In the genomic region with DNA sequence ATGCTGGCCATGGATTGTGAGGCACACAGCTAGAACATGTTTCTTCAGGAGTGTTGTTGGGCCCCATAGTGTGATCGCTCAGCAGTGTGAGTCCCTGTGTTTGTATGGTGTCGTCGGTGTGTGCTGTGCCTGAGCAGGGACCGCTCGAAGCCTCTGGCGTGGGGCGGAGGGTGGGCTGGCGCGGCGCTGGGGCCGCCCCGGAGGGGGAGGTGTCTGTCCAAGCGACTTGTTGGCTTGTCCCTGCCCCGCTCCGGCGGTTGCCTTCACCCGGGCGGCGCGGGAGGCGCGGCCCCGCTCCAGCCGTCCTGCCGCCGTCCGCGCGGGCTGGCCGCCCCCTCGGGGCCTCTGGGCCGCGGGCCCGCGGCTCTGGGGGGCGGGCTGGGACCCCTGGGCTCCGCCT, we compare ENCODE assay signal across 8 mouse cellular contexts. TPM values are rescaled to one million over a fixed set of nuclear protein-coding genes. Genes with fewer than 3 reads are reported as not detected.
DNase-seq lines count a peak whose midpoint lies in the region; ATAC-seq and TF ChIP-seq lines count a peak whose summit lies in the region.

No protein-coding gene starts in this region.

- H3K4me1 ChIP-seq in forebrain, embryonic 15.5 days: peaks cover 32% of the 10 kb centered on the region
- H3K4me1 ChIP-seq in hindbrain, embryonic 10.5 days (replicated peaks): peaks cover 78% of the 10 kb centered on the region
- H3K4me1 ChIP-seq in limb, embryonic 14.5 days (ENCODE audit: control insufficient read depth, insufficient read depth, low read length): peaks cover 61% of the 10 kb centered on the region
- peaks cover 47% of the 10 kb centered on the region for H3K4me1 ChIP-seq in midbrain, embryonic 13.5 days (replicated peaks)

- peak; percentile 45 for DNase-seq in embryo, embryonic 10 days (ENCODE audit: low spot score)
- no peak for DNase-seq in embryo, embryonic 10.5 days (ENCODE audit: low spot score)
- no peak for DNase-seq in hindbrain, embryonic 10.5 days (ENCODE audit: low spot score)
- DNase-seq in limb, embryonic 14.5 days (ENCODE audit: low spot score): peak; percentile 54
- DNase-seq in urinary bladder, postnatal 25 days (ENCODE audit: low spot score): peak; percentile 78
- DNase-seq in left cerebral cortex, adult 11 months (ENCODE audit: low spot score): no peak

- peak overlapping the region; percentile 7; the same call in 1 of the 2 replicates for H3K9ac ChIP-seq in forebrain, embryonic 15.5 days (replicated peaks)
- H3K9ac ChIP-seq in limb, embryonic 14.5 days (ENCODE audit: low read depth, low read length, severe bottlenecking): peak overlapping the region; percentile 73
- peak overlapping the region; percentile 48 for H3K9ac ChIP-seq in midbrain, embryonic 13.5 days (replicated peaks)

- no peaks in the 10 kb centered on the region for H3K36me3 ChIP-seq in forebrain, embryonic 15.5 days
- H3K36me3 ChIP-seq in hindbrain, embryonic 10.5 days: peaks cover 8% of the 10 kb centered on the region
- H3K36me3 ChIP-seq in limb, embryonic 14.5 days (ENCODE audit: control insufficient read depth, insufficient read depth, low read length): peaks cover 11% of the 10 kb centered on the region
- H3K36me3 ChIP-seq in midbrain, embryonic 13.5 days: no peaks in the 10 kb centered on the region

- 0 out of 2 replicates have a peak, but pooled peaks have one; percentile 5 for TF ChIP-seq POLR2A in limb, embryonic 14.5 days (IDR thresholded peaks at IDR 0.05; ENCODE audit: borderline replicate concordance, extremely low read depth, insufficient read depth, insufficient read length)

- no peaks in the 10 kb centered on the region for H3K9me3 ChIP-seq in forebrain, embryonic 15.5 days
- no peaks in the 10 kb centered on the region for H3K9me3 ChIP-seq in hindbrain, embryonic 10.5 days
- no peaks in the 10 kb centered on the region for H3K9me3 ChIP-seq in limb, embryonic 14.5 days (ENCODE audit: control insufficient read depth, low read length)
- no peaks in the 10 kb centered on the region for H3K9me3 ChIP-seq in midbrain, embryonic 13.5 days

- WGBS in forebrain, embryonic 15.5 days: 7% methylated on average over 34 of the region's 37 CpGs
- 4% methylated on average over 37 of the region's 37 CpGs for WGBS in hindbrain, embryonic 10.5 days
- WGBS in limb, embryonic 14.5 days: 4% methylated on average over 13 of the region's 37 CpGs
- 6% methylated on average over 31 of the region's 37 CpGs for WGBS in midbrain, embryonic 13.5 days

- H3K27ac ChIP-seq in forebrain, embryonic 15.5 days (replicated peaks): no peak overlapping the region
- H3K27ac ChIP-seq in hindbrain, embryonic 10.5 days: peak overlapping the region; percentile 84
- peak overlapping the region; percentile 55 for H3K27ac ChIP-seq in limb, embryonic 14.5 days (replicated peaks; ENCODE audit: low read depth, low read length)
- H3K27ac ChIP-seq in midbrain, embryonic 13.5 days: no peak overlapping the region

- ATAC-seq in forebrain, embryonic 15.5 days (replicated peaks): no peak
- peak; percentile 47 for ATAC-seq in limb, embryonic 14.5 days (ENCODE audit: low FRiP score, low read depth)
- ATAC-seq in midbrain, embryonic 13.5 days: no peak

- H3K4me3 ChIP-seq in forebrain, embryonic 15.5 days: peak overlapping the region; percentile 30
- H3K4me3 ChIP-seq in hindbrain, embryonic 10.5 days: peak overlapping the region; percentile 59
- peak overlapping the region; percentile 66 for H3K4me3 ChIP-seq in limb, embryonic 14.5 days (replicated peaks; ENCODE audit: low read length)
- H3K4me3 ChIP-seq in midbrain, embryonic 13.5 days (replicated peaks): peak overlapping the region; percentile 37

- peaks cover 21% of the 10 kb centered on the region; the same call in 1 of the 2 replicates for H3K27me3 ChIP-seq in forebrain, embryonic 15.5 days
- H3K27me3 ChIP-seq in hindbrain, embryonic 10.5 days (ENCODE audit: insufficient read depth, poor library complexity, severe bottlenecking): peaks cover 71% of the 10 kb centered on the region
- H3K27me3 ChIP-seq in limb, embryonic 14.5 days (ENCODE audit: control insufficient read depth, insufficient read depth, low read length): no peaks in the 10 kb centered on the region
- peaks cover 53% of the 10 kb centered on the region for H3K27me3 ChIP-seq in midbrain, embryonic 13.5 days

- H3K4me2 ChIP-seq in forebrain, embryonic 15.5 days (replicated peaks): peak overlapping the region; percentile 34
- H3K4me2 ChIP-seq in limb, embryonic 14.5 days (replicated peaks; ENCODE audit: low read depth, low read length, severe bottlenecking): peak overlapping the region; percentile 83
- peak overlapping the region; percentile 51 for H3K4me2 ChIP-seq in midbrain, embryonic 13.5 days (replicated peaks)

RNA-seq across cellular contexts. Expression of a gene that starts 24.6 kb away (rescaled TPM):
- polyA plus RNA-seq in forebrain, embryonic 15.5 days (2015; fragmentation: Nextera tagmentation; extraction: Ambion mirVana): 7.1 and 8.4 TPM in 2 replicates
- polyA plus RNA-seq in hindbrain, embryonic 10.5 days (2016; fragmentation: Nextera tagmentation; extraction: Ambion mirVana): 2.7 and 4.0 TPM in 2 replicates
- polyA plus RNA-seq in limb, embryonic 14.5 days (2012; rRNA removed): 28.9 and 37.9 TPM in 2 replicates
- polyA plus RNA-seq in limb, embryonic 14.5 days (2014; fragmentation: Nextera tagmentation; extraction: Ambion mirVana): 9.8 and 10.8 TPM in 2 replicates
- polyA plus RNA-seq in midbrain, embryonic 13.5 days (2015; fragmentation: Nextera tagmentation; extraction: Ambion mirVana): 5.1 and 6.5 TPM in 2 replicates

Comparison
In these comparisons a context has a peak if more than half of its experiments do, and no peak if none do; other contexts are left out.
1. DNase-seq: peak in embryo, embryonic 10 days (single experiment), limb, embryonic 14.5 days (single experiment) and urinary bladder, postnatal 25 days (single experiment); none in embryo, embryonic 10.5 days (single experiment), hindbrain, embryonic 10.5 days (single experiment) and left cerebral cortex, adult 11 months (single experiment).
2. H3K27ac ChIP-seq: peak in hindbrain, embryonic 10.5 days (single experiment) and limb, embryonic 14.5 days (single experiment); none in forebrain, embryonic 15.5 days (single experiment) and midbrain, embryonic 13.5 days (single experiment).
3. H3K9ac ChIP-seq: peak in every context shown above with its lines; median percentile 73 in limb, embryonic 14.5 days; 48 in midbrain, embryonic 13.5 days; 7 in forebrain, embryonic 15.5 days.
4. Peak in every context shown above with its lines, with median percentiles within 50 percentile points of each other: H3K4me2 ChIP-seq and H3K4me3 ChIP-seq.